Mouse (Mus musculus) CD8-positive naive resting alpha-beta T cell, adult 2 months (primary cell): ENCODE data around the gene Gm11172.
"Not testable (repeated sequence)": the region's sequence is repeated elsewhere in the genome, so short reads cannot be mapped to it uniquely, and the experiment has no call there.

Source experiments
- DNase-seq, 2 experiments: peaks; one replicate each; pipeline ENCODE4 v3.0.0; 2022; ENCODE audit warnings: low read depth in 2 of 2, low spot score in 2 of 2

The Gm11172 gene

GRCm38 (mm10) chr16:10828461-10828805, 15.7 kb downstream of the Gm11172 start:
- DNase-seq = no peak

- no peak for DNase-seq
Observed at GRCm38 (mm10) chr16:10834542-10834910, 21.8 kb downstream of the Gm11172 start.

GRCm38 (mm10) chr16:10834911-10835587, 22.3 kb downstream of the Gm11172 start, which contains the start of gene Rmi2:
Gene Rmi2, plus strand, starts transcription at chr16:10835059.
- peak; percentile 67 to 75 for DNase-seq

GRCm38 (mm10) chr16:10836388-10836787, 23.7 kb downstream of the Gm11172 start:
- no peak for DNase-seq

GRCm38 (mm10) chr16:10837250-10837649, 24.5 kb downstream of the Gm11172 start:
- no peak for DNase-seq

- no peak for DNase-seq
Observed at GRCm38 (mm10) chr16:10837903-10838302, 25.2 kb downstream of the Gm11172 start.

GRCm38 (mm10) chr16:10838487-10839245, 26.0 kb downstream of the Gm11172 start:
- DNase-seq = no peak

GRCm38 (mm10) chr16:10840018-10840417, 27.3 kb downstream of the Gm11172 start:
- DNase-seq = no peak

- DNase-seq = no peak
Observed at GRCm38 (mm10) chr16:10842282-10842855, 29.7 kb downstream of the Gm11172 start.

GRCm38 (mm10) chr16:10843486-10844318, 31.0 kb downstream of the Gm11172 start:
- peak; percentile 74 for DNase-seq

GRCm38 (mm10) chr16:10844319-10844670, 31.6 kb downstream of the Gm11172 start:
- peak in 1 of 2 experiments; percentile 46 for DNase-seq

- no peak for DNase-seq
Observed at GRCm38 (mm10) chr16:10845952-10846351, 33.2 kb downstream of the Gm11172 start.

- peak; percentile 49 to 56 for DNase-seq
Observed at GRCm38 (mm10) chr16:10846503-10846902, 33.8 kb downstream of the Gm11172 start.

- DNase-seq = no peak
Observed at GRCm38 (mm10) chr16:10849965-10850861, 37.5 kb downstream of the Gm11172 start.

- DNase-seq = no peak
Observed at GRCm38 (mm10) chr16:10850905-10851304, 38.2 kb downstream of the Gm11172 start.

- not testable (repeated sequence) for DNase-seq
Observed at GRCm38 (mm10) chr16:10852216-10852615, 39.5 kb downstream of the Gm11172 start.

GRCm38 (mm10) chr16:10859726-10860245, 47.1 kb downstream of the Gm11172 start:
- DNase-seq = no peak

- DNase-seq = no peak
Observed at GRCm38 (mm10) chr16:10861408-10861807, 48.7 kb downstream of the Gm11172 start.
